Mouse (Mus musculus): ENCODE data around the gene Prps1l1.

Prps1l1 gene

GRCm38 (mm10) chr12:34984461-34984860, at the start of gene Prps1l1:
Gene Prps1l1, plus strand, starts transcription at chr12:34984761.
- DNase-seq (ENCODE audit: low spot score): no peak

- no peak for DNase-seq (ENCODE audit: low spot score)
Observed at GRCm38 (mm10) chr12:34937918-34938317, 46.6 kb upstream of the Prps1l1 start.

GRCm38 (mm10) chr12:34949066-34949706, 35.4 kb upstream of the Prps1l1 start:
- DNase-seq (ENCODE audit: low spot score): no peak

GRCm38 (mm10) chr12:34975991-34976390, 8.6 kb upstream of the Prps1l1 start:
- no peak for DNase-seq (ENCODE audit: low spot score)

GRCm38 (mm10) chr12:34985865-34986264, 1.3 kb downstream of the Prps1l1 start:
- no peak for DNase-seq (ENCODE audit: low spot score)

GRCm38 (mm10) chr12:34989537-34990200, 5.1 kb downstream of the Prps1l1 start:
- DNase-seq (ENCODE audit: low spot score): no peak

- DNase-seq (ENCODE audit: low spot score): no peak
Observed at GRCm38 (mm10) chr12:34990387-34990786, 5.8 kb downstream of the Prps1l1 start.

- no peak for DNase-seq (ENCODE audit: low spot score)
Observed at GRCm38 (mm10) chr12:34991900-34992299, 7.3 kb downstream of the Prps1l1 start.

GRCm38 (mm10) chr12:34997597-34998182, 13.1 kb downstream of the Prps1l1 start:
- DNase-seq (ENCODE audit: low spot score): no peak

GRCm38 (mm10) chr12:34998778-34999467, 14.4 kb downstream of the Prps1l1 start:
- no peak for DNase-seq (ENCODE audit: low spot score)

GRCm38 (mm10) chr12:35000323-35000722, 15.8 kb downstream of the Prps1l1 start:
- no peak for DNase-seq (ENCODE audit: low spot score)

GRCm38 (mm10) chr12:35005748-35006147, 21.2 kb downstream of the Prps1l1 start:
- no peak for DNase-seq (ENCODE audit: low spot score)

- no peak for DNase-seq (ENCODE audit: low spot score)
Observed at GRCm38 (mm10) chr12:35007851-35008250, 23.3 kb downstream of the Prps1l1 start.

GRCm38 (mm10) chr12:35008340-35009137, 24.0 kb downstream of the Prps1l1 start:
- DNase-seq (ENCODE audit: low spot score): no peak

GRCm38 (mm10) chr12:35011462-35011861, 26.9 kb downstream of the Prps1l1 start:
- no peak for DNase-seq (ENCODE audit: low spot score)

- DNase-seq (ENCODE audit: low spot score): no peak
Observed at GRCm38 (mm10) chr12:35013950-35014349, 29.4 kb downstream of the Prps1l1 start.

GRCm38 (mm10) chr12:35016056-35016455, 31.5 kb downstream of the Prps1l1 start:
- DNase-seq (ENCODE audit: low spot score): no peak

GRCm38 (mm10) chr12:35016481-35017250, 32.1 kb downstream of the Prps1l1 start:
- DNase-seq (ENCODE audit: low spot score): no peak

- no peak for DNase-seq (ENCODE audit: low spot score)
Observed at GRCm38 (mm10) chr12:35018679-35019237, 34.2 kb downstream of the Prps1l1 start.

- DNase-seq (ENCODE audit: low spot score): peak; percentile 37
Observed at GRCm38 (mm10) chr12:35021285-35021684, 36.7 kb downstream of the Prps1l1 start.

GRCm38 (mm10) chr12:35022066-35022465, 37.5 kb downstream of the Prps1l1 start:
- DNase-seq (ENCODE audit: low spot score): peak; percentile 55
